Mouse (Mus musculus): ENCODE data around the gene Gm39566.

Gm39566 gene

GRCm38 (mm10) chr11:69834001-69834549, 19.0 kb upstream of the Gm39566 start:
- peak in 1 of 2 experiments; percentile 31 for DNase-seq (ENCODE audit: low spot score in 2 of 2)

DNA sequence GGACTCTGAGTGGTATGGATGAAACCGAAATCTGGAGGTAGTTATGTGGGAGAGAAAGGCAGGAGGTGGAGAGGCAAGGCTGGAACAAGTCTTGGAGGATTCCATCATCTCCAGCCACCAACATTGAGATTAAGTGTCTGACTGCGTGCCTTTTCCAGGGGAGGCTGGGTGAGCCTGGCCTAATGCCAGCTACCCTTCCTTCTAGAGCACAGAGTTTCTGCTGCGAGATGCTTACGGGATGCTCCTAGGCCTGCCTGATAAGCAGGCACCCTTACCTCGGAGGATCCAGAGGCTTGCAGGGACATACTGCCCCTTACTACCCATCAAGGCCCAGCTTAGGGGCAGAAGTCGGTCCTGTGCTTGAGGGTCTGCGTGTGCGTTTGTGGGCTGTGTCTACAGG, 18.5 kb upstream of the Gm39566 start:
- DNase-seq (ENCODE audit: low spot score in 2 of 2) = no peak

- no peak for DNase-seq (ENCODE audit: low spot score in 2 of 2)
Measured at GRCm38 (mm10) chr11:69828832-69829231, 13.7 kb upstream of the Gm39566 start.

GRCm38 (mm10) chr11:69823456-69823855, 8.4 kb upstream of the Gm39566 start:
- DNase-seq (ENCODE audit: low spot score in 2 of 2) = no peak

DNA sequence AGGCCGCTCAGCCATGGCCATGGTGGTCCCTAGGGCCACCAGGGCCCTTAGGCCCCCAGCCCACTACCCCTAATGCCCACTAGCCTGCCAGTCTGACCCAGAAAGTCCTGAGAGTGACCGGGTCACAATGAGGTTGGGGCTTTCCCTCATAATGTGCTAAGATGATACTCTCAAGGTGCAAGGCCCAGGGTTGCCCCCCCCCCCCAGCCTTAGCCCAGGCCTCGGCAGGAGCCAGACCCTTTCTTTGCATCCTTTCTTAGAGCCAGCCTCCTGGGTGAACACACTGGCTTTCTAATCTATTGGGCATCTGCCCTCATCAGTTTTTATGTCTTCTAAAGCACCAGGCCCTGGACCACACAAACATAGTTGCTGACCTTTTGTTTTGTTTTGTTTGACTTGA, 7.0 kb upstream of the Gm39566 start, which contains the start of gene Spem1:
Spem1 (minus strand) TSS at position 101 of the 400 bp plus-strand sequence.
- no peak for DNase-seq (ENCODE audit: low spot score in 2 of 2)

DNA sequence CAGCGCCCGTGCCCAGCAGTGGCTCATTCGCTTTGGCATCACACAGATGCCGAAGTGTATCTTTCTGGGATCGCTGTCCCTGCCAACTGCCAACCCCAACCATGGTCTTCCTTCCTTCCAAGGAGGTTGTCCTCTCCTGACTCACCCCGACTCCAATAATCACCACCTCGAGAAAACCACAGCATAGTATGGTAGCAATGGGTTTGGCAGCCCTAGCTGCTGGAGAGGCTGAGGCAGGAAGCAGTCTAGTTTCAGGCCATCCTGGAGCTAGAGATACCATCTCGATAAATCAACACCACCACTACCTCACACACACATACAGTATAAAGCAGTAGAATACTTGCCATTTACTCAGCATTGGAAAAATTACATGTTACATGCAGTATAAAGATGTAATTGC, 3.8 kb upstream of the Gm39566 start:
- DNase-seq (ENCODE audit: low spot score in 2 of 2) = no peak

GRCm38 (mm10) chr11:69818365-69818764, 3.3 kb upstream of the Gm39566 start, which contains the start of gene Spem2:
TSS of gene Spem2 (minus strand) at chr11:69818465.
- no peak for DNase-seq (ENCODE audit: low spot score in 2 of 2)

- DNase-seq (ENCODE audit: low spot score in 2 of 2) = no peak
Measured at GRCm38 (mm10) chr11:69816520-69816919, 1.4 kb upstream of the Gm39566 start.

DNA sequence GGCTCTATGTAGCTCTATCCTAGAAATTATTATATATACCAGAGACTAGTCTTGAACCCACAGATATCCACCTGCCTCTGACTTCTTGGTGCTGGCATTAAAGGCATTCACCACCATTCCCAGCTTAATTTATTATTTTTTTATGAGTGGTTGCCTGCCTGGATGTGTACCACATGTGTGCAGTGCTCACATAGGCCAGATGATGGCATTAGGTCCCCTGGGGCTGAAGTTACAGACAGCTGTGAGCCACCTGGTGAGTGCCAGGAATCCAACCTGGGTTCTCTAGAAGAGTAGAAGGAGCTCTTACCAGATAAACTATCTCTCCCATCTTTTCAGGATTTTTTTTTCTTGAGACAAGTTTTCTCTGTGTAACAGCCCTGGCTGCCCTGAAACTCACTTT, 4.8 kb downstream of the Gm39566 start:
- DNase-seq (ENCODE audit: low spot score in 2 of 2) = no peak

GRCm38 (mm10) chr11:69807641-69808040, 7.5 kb downstream of the Gm39566 start:
- DNase-seq (ENCODE audit: low spot score in 2 of 2) = no peak

DNA sequence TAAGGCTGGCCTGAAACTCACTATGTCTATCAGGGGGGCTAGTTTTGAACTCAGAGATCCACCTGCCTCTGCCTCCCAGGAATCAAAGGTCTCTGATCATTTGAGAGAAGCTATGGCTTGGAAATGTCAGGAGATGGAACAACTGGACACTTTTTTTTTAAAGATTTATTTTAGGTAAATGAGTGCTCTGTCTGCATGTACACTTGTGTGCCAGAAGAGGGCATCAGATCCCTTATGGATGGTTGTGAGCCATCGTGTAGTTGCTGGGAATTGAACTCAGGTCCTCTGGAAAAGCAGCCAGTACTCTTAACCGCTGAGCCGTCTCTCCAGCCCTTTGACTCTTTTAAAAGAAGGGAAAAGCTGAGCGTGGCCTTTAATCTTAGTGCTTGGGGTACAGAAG, 8.7 kb downstream of the Gm39566 start:
- DNase-seq (ENCODE audit: low spot score in 2 of 2) = no peak

DNA sequence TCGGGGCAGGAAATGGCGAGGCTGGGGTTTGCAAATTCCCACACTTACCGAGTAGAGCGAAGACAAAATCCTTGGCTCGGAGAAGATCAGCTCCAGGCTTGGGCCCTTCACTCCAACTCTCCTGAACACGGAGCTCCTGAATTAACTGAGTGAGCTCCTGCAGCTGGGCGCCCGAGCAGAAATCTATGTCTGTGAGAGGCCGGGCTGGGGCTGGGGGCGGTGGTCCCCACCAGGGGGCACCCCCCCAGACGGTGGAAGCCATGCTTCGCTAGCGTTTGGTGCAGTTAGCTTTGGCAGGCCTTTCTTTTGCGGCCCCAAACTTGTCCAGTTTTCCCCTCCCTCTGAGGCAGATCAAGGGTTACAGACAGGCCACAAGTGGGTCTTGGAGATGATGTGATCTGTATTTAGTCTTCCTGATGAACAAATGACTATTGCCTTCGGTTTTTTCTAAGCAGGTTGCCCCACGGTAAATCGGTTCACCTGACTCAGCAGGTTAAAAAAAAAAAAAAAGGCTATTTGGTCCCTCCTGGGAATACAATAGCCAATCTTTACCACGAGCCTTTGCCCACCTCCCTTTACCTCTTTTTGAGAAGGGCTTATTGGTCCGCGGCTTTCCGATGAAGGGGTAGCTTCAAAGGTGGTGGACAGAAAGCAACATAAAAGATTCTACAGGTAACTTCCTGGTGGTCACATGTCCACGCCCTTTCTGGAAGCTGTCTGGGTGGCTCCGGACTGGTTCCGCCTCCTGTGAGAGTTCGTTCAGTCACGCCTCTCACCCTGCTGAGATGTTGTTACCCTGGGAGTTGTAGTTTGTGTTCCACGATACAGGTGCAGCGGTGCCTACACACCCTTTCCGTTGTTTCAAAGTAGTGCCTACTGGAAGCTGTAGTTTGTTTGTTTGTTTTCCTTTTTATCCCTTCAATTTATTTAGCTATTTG, 9.9 kb downstream of the Gm39566 start, which contains the start of gene Tmem102:
Tmem102 (minus strand) TSS at position 653 of the 938 bp plus-strand sequence.
- peak; percentile 57 to 59 for DNase-seq (ENCODE audit: low spot score in 2 of 2)

DNA sequence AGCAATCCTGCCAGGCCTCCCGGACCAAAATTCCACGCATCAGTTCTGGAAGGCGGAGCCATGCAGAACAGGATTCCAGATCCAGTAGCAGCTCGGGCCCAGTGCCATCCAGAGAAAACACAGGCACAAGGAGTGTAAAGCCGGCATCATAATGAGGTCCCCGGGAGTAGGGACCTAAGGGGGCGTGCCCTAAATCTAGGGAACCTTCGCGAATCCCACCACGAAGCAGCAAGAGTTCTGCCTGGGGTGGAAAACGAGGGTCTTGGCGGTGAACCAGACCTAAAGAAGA, 10.5 kb downstream of the Gm39566 start:
- DNase-seq (ENCODE audit: low spot score in 2 of 2) = peak in 1 of 2 experiments; percentile 19

- DNase-seq (ENCODE audit: low spot score in 2 of 2) = peak; percentile 62 to 80
Measured at GRCm38 (mm10) chr11:69803786-69804651, 11.1 kb downstream of the Gm39566 start.

DNA sequence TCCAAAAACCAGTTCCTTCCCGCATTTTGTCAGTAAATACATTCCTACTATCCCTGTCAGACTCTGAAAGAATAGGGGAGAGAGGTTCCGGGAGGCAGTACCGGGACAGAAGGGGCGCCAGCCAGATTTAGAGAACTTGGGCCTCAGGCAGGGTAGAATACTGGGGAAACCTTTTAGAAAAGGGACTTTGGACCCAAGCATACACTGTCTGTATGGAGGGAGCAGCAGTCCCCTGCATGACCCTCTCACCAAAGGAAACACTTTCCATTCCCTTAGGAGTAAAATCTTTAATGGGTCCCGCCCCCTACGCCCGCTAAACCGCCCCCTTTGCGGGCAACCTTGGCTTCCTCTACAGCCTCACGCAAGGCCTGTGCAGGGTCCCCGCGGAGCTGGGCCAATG, 11.8 kb downstream of the Gm39566 start:
- no peak for DNase-seq (ENCODE audit: low spot score in 2 of 2)

DNA sequence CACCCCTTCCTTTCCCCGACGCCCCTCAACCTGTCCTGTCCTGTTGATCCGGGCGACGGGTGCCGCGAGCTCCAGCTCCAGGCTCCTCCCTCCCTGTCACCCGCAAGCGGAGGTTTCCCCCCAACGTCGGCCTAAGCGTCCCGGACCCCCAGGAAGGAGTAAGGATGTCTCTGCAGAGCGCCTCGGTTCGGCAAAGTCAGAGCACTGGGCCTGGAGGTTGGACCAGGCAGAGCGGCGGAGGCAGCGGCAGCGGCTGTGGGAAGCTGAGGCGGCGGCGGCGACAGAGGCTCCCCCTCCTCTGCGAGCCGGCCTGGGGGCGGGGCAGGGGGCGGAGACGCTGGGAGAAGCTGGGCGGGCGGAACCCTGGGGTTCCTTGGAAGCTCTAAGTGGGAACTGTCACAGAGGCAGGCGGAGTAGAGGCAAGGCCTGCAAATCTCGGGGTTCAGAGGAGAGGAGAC, 12.4 kb downstream of the Gm39566 start:
- peak; percentile 76 to 88 for DNase-seq (ENCODE audit: low spot score in 2 of 2)

DNA sequence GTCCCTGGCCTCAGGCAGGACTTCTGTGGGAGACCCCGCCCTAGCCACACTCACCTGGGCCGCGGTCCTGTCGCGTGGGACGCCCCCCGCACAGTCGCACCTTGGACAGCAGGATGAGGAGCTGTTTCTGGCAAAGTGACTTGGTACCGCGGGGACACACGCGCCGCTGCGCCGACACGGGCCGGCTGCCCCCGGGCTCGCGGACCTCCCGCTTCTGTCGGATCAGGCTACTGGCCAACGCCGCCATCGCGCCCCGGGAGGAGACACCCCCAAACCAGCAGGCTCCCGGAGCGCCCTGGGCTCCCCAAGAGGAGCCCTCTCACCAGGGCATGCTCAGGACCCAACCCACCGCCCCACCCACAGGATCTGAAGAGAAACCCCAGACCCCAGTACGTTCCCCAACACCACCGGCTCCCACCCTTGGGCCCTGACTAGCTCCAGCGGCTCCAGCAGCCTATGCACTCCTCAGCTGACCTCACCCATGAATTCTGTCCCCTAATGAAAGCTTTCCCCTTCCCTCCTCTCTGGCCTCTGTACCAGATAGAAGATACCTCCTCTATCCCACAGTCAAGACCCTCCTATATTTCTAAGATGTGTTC, 13.6 kb downstream of the Gm39566 start, which contains the start of gene Fgf11:
Fgf11 (minus strand) TSS at position 479 of the 599 bp plus-strand sequence.
- DNase-seq (ENCODE audit: low spot score in 2 of 2) = no peak

GRCm38 (mm10) chr11:69800392-69801197, 14.5 kb downstream of the Gm39566 start:
- DNase-seq (ENCODE audit: low spot score in 2 of 2) = no peak

- no peak for DNase-seq (ENCODE audit: low spot score in 2 of 2)
Measured at GRCm38 (mm10) chr11:69800138-69800391, 15.0 kb downstream of the Gm39566 start.

- no peak for DNase-seq (ENCODE audit: low spot score in 2 of 2)
Measured at GRCm38 (mm10) chr11:69799394-69800137, 15.5 kb downstream of the Gm39566 start.
